In genomic region chr10:120503959-120504358, GRCm38 (mm10) we compare ENCODE assay signal across 23 mouse cellular contexts. TPM values are rescaled to one million over a fixed set of nuclear protein-coding genes. Genes with fewer than 3 reads are reported as not detected.
A peak's percentile ranks its signal among the peaks of the same experiment; 100 is the strongest.
DNase-seq lines count a peak whose midpoint lies in the region; ATAC-seq lines count a peak whose summit lies in the region.
"Had no signal": no experiment of that assay in that cellular context is flagged by ENCODE, and none has a peak within 500 bp of the region (broad histone marks: within the 10 kb centered on the region; RNA-seq: fewer than 3 reads in every experiment).

No protein-coding gene starts in this region.

- no peak overlapping the region for H3K4me2 ChIP-seq in kidney, embryonic 16.5 days (replicated peaks; ENCODE audit: low read depth, low read length)
- no peak overlapping the region for H3K4me2 ChIP-seq in midbrain, embryonic 11.5 days
- no peak overlapping the region for H3K4me2 ChIP-seq in midbrain, embryonic 16.5 days (ENCODE audit: low read length)
- H3K4me2 ChIP-seq: embryonic facial prominence, embryonic 13.5 days; embryonic facial prominence, embryonic 15.5 days; forebrain, embryonic 12.5 days had no signal

- no peak overlapping the region for H3K4me3 ChIP-seq in kidney, embryonic 16.5 days (ENCODE audit: low read length)
- H3K4me3 ChIP-seq in midbrain, embryonic 11.5 days (ENCODE audit: low read depth, low read length), result no peak overlapping the region
- no peak overlapping the region for H3K4me3 ChIP-seq in midbrain, embryonic 16.5 days (ENCODE audit: low read depth, low read length)
- H3K4me3 ChIP-seq: embryonic facial prominence, embryonic 13.5 days; embryonic facial prominence, embryonic 15.5 days; erythroblast, embryonic 14.5 days; forebrain, embryonic 10.5 days; forebrain, embryonic 12.5 days had no signal

- H3K27me3 ChIP-seq in kidney, embryonic 16.5 days (ENCODE audit: insufficient read depth, low read length), result no peaks in the 10 kb centered on the region
- H3K27me3 ChIP-seq in midbrain, embryonic 11.5 days (ENCODE audit: control insufficient read depth, insufficient read depth, low read length), result no peaks in the 10 kb centered on the region
- no peaks in the 10 kb centered on the region for H3K27me3 ChIP-seq in midbrain, embryonic 16.5 days (ENCODE audit: control insufficient read depth, insufficient read depth, low read depth, low read length)
- H3K27me3 ChIP-seq: embryonic facial prominence, embryonic 13.5 days; embryonic facial prominence, embryonic 15.5 days; forebrain, embryonic 12.5 days; Patski had no signal

- H3K27ac ChIP-seq in kidney, embryonic 16.5 days (ENCODE audit: low read length), result no peak overlapping the region
- H3K27ac ChIP-seq in midbrain, embryonic 11.5 days (ENCODE audit: low read depth, low read length), result no peak overlapping the region
- no peak overlapping the region for H3K27ac ChIP-seq in midbrain, embryonic 16.5 days (ENCODE audit: low read length)
- H3K27ac ChIP-seq: embryonic facial prominence, embryonic 13.5 days; embryonic facial prominence, embryonic 15.5 days; forebrain, embryonic 10.5 days; forebrain, embryonic 12.5 days had no signal

- WGBS in kidney, embryonic 16.5 days, result 69% methylated on average over 5 of the region's 5 CpGs
- 89% methylated on average over 5 of the region's 5 CpGs for WGBS in midbrain, embryonic 11.5 days
- whole genome bisulfite sequencing in midbrain, embryonic 16.5 days, result 89% methylated on average over 5 of the region's 5 CpGs

- 0 out of 2 replicates have a peak, but pooled peaks have one; percentile 39 for ATAC-seq in kidney, embryonic 16.5 days (ENCODE audit: low FRiP score, low TSS enrichment)
- no peak for ATAC-seq in midbrain, embryonic 11.5 days (ENCODE audit: low FRiP score)
- no peak for ATAC-seq in midbrain, embryonic 16.5 days
- 0 out of 2 replicates have a peak, but pooled peaks have one; percentile 31 for ATAC-seq in megakaryocyte progenitor cell, adult 5-6 weeks (replicated peaks; ENCODE audit: poor library complexity)
- ATAC-seq: activated CD4-positive, CD25-positive, alpha-beta regulatory T cell, adult 4 months; forebrain, embryonic 14.5 days; forebrain, embryonic 16.5 days; Patski had no signal

- H3K9me3 ChIP-seq in kidney, embryonic 16.5 days (ENCODE audit: low read length), result no peaks in the 10 kb centered on the region
- no peaks in the 10 kb centered on the region for H3K9me3 ChIP-seq in midbrain, embryonic 11.5 days (ENCODE audit: control insufficient read depth, low read length)
- no peaks in the 10 kb centered on the region for H3K9me3 ChIP-seq in midbrain, embryonic 16.5 days (replicated peaks; ENCODE audit: control insufficient read depth, low read length, poor library complexity, severe bottlenecking)
- H3K9me3 ChIP-seq: embryonic facial prominence, embryonic 13.5 days; embryonic facial prominence, embryonic 15.5 days; forebrain, embryonic 10.5 days; forebrain, embryonic 12.5 days had no signal

- H3K36me3 ChIP-seq in kidney, embryonic 16.5 days (ENCODE audit: insufficient read depth, low read length), result no peaks in the 10 kb centered on the region
- no peaks in the 10 kb centered on the region for H3K36me3 ChIP-seq in midbrain, embryonic 11.5 days (ENCODE audit: control insufficient read depth, insufficient read depth, low read length)
- no peaks in the 10 kb centered on the region for H3K36me3 ChIP-seq in midbrain, embryonic 16.5 days (ENCODE audit: control insufficient read depth, insufficient read depth, low read length)
- H3K36me3 ChIP-seq: embryonic facial prominence, embryonic 13.5 days; embryonic facial prominence, embryonic 15.5 days; forebrain, embryonic 10.5 days; forebrain, embryonic 12.5 days had no signal

- DNase-seq in kidney, adult 8-10 months, result no peak
- peak; percentile 57 for DNase-seq in midbrain, embryonic 11.5 days (ENCODE audit: low spot score, missing footprints)
- no peak for DNase-seq in cerebellum, postnatal 14 days
- no peak for DNase-seq in left cerebral cortex, adult 18-20 months (ENCODE audit: low spot score in 2 of 2)
- DNase-seq: adrenal gland, adult 8-10 months; cerebellum, adult 11-12 months; cerebellum, adult 2 months; cerebellum, adult 9-10 months; cerebellum, postnatal 10 days; cerebellum, postnatal 36 days; embryo, embryonic 11 days had no signal

- no peak overlapping the region for H3K9ac ChIP-seq in kidney, embryonic 16.5 days (replicated peaks; ENCODE audit: low read length)
- H3K9ac ChIP-seq in midbrain, embryonic 11.5 days (ENCODE audit: low read length), result no peak overlapping the region
- no peak overlapping the region for H3K9ac ChIP-seq in midbrain, embryonic 16.5 days (ENCODE audit: low read depth, low read length)
- H3K9ac ChIP-seq: embryonic facial prominence, embryonic 13.5 days; embryonic facial prominence, embryonic 15.5 days; forebrain, embryonic 12.5 days had no signal

- 0 out of 2 replicates have a peak, but pooled peaks cover 5% of the 10 kb centered on the region for H3K4me1 ChIP-seq in kidney, embryonic 16.5 days (ENCODE audit: insufficient read depth, low read length)
- H3K4me1 ChIP-seq in midbrain, embryonic 11.5 days (ENCODE audit: control insufficient read depth, insufficient read depth, low read length), result no peaks in the 10 kb centered on the region
- peaks cover 2% of the 10 kb centered on the region; the same call in 1 of the 2 replicates for H3K4me1 ChIP-seq in midbrain, embryonic 16.5 days (ENCODE audit: control insufficient read depth, insufficient read depth, low read length)
- H3K4me1 ChIP-seq: embryonic facial prominence, embryonic 15.5 days; forebrain, embryonic 12.5 days had no signal

RNA-seq across cellular contexts. Expression of gene Hmga2, which starts 27.7 kb away (rescaled TPM):
- 15.4 and 21.2 TPM in 2 replicates for polyA plus RNA-seq in kidney, embryonic 16.5 days (2015; fragmentation: Nextera tagmentation; extraction: Ambion mirVana)
- polyA plus RNA-seq in midbrain, embryonic 11.5 days (2014; fragmentation: Nextera tagmentation; extraction: Ambion mirVana), result 22.9 and 23.2 TPM in 2 replicates
- polyA plus RNA-seq in midbrain, embryonic 16.5 days (2015; fragmentation: Nextera tagmentation; extraction: Ambion mirVana), result 0.45 and 0.76 TPM in 2 replicates
- 2.9 and 4.3 TPM in 2 replicates for total RNA-seq in megakaryocyte progenitor cell, adult 5-6 weeks (2015)
- 0.50 and 1.4 TPM in 2 replicates for total RNA-seq in megakaryocyte progenitor cell, adult 5-6 weeks (2017)
- total RNA-seq in left cerebral cortex, adult 18-20 months (2021), result under 1 TPM; 0.09 to 0.16 TPM

Comparison
In these comparisons a context has a peak if more than half of its experiments do, and no peak if none do; other contexts are left out.
1. ATAC-seq: peak in kidney, embryonic 16.5 days (single experiment) and megakaryocyte progenitor cell, adult 5-6 weeks (single experiment); none in midbrain, embryonic 11.5 days (single experiment) and midbrain, embryonic 16.5 days (single experiment).